Mouse (Mus musculus) testis, adult 2 months (tissue): ENCODE measurements at regions not wholly inside any gene's neighbourhood (a gene's known extent, or its start where the extent isn't known, plus 50 kb on each side); places are given as distances from the start of the nearest gene placed in this dataset.

ENCODE experiments used
- CTCF ChIP-seq: fragments of 200-500 bp; IDR thresholded peaks from 2 replicates; pipeline ENCODE4 v1.5.1; 2012; ENCODE audit warnings: low read depth, mild to moderate bottlenecking, inconsistent platforms, low read length, moderate library complexity; ENCODE audit not compliant: control insufficient read depth, insufficient read depth, insufficient replicate concordance
- POLR2A ChIP-seq: fragments of 200-500 bp; IDR thresholded peaks from 2 replicates; pipeline ENCODE4 v1.6.1; 2012; ENCODE audit warnings: low read depth, mild to moderate bottlenecking, inconsistent platforms, low read length, moderate library complexity; ENCODE audit not compliant: control insufficient read depth

- TF ChIP-seq CTCF (no peak), POLR2A (no peak)
These were observed 123.1 kb downstream of the Cmpk2 start for GRCm38 (mm10) chr12:26592125-26592524.
